Mouse (Mus musculus) heart, postnatal 14 days (tissue): Measurements from ENCODE around the gene Olfr709-ps1. TPM values are rescaled to one million over a fixed set of nuclear protein-coding genes. Genes with fewer than 3 reads are reported as not detected.
"Not testable (repeated sequence)": the region's sequence is repeated elsewhere in the genome, so short reads cannot be mapped to it uniquely, and the experiment has no call there.

Experiments used
- DNase-seq, 2 experiments: peaks; one replicate each; pipeline ENCODE4 v3.0.0; 2021 to 2022
- intact Hi-C: fragments of 180-260 bp; cut with DNase I; formaldehyde crosslinking; loops from one replicate; pipeline ENCODE4 v1.15.1; 2025
- long read RNA-seq, 2 experiments: library from polyadenylated mRNA; stranded (forward); transcript quantifications; one replicate each; pipeline ENCODE4 v2.0.0; 2021
- total RNA-seq, 2 experiments: library from RNA; stranded (reverse); gene quantifications; 2 replicates each; pipeline ENCODE4 v1.2.3; 2021

Olfr709-ps1 gene
- total RNA-seq, result not detected
- long read RNA-seq, experiment 1, result 0 reads
- long read RNA-seq, experiment 2, result 0 reads

DNA sequence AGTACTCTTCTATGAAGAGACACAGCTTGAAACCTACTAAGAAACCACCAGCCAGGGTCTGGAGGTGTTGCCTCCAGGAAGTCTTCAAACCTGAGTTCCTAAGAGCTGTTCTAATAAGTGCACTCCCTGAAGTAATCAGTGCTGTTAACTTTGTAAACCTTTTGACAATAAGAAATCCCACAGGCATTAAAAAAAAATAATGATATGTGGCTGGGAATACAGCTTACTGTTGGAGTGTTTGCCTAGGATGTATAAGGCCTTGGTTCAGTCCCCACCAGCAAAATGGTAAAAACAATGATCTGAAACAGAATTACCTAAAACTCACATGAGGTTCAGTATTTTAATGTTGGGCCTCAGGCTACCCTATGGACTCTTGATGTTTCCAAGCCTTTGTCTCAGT lies at the start of gene Olfr709-ps1:
Gene Olfr709-ps1, minus strand, starts transcription at position 101 of the 400 bp plus-strand sequence.
- DNase-seq, result no peak
- intact Hi-C loops, result no loop called here

GRCm38 (mm10) chr7:106975353-106975752 lies 43.3 kb upstream of the Olfr709-ps1 start, which contains the start of gene Olfr711:
Olfr711 (minus strand) TSS chr7:106975453.
- intact Hi-C loops, result no loop called here
- DNase-seq, result no peak

DNA sequence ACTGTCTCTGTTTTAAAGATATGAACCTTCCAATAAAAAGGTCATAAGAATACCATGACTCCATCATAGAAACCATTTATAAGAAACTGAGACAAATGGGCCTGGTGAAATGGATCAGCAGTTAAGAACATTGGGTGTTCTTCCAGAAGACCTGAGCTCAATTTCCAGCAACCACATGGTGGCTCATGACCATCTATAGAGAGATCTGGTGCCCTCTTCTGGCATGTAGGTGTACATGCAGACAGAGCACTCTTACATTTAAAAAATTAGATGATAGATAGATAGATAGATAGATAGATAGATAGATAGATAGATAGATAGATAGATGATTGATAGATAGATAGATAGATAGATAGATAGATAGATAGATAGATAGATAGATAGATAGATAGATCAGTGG lies 35.5 kb upstream of the Olfr709-ps1 start:
- intact Hi-C loops, DNase-seq: not testable (repeated sequence)

DNA sequence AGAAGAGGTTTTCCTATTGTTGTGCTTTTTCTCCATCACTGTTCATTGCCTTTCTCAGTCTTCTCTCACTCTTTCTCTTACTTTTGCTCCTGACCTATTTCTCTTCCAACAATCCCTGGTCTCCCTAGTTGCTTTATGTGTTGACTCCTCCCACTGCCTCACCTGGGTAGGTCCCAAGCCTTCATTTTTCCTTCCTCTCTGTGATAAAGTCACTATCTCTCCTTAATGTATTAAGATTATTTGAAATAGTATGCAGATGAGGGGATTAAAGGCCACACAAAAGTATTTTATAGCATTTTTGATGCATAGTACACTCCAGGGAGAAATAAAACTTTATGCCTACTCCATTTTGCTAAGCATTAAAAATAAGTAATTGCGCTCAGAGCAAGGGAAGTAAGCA lies 31.8 kb upstream of the Olfr709-ps1 start, which contains the start of gene Olfr6:
Gene Olfr6, minus strand, starts transcription at position 101 of the 400 bp plus-strand sequence.
- intact Hi-C loops, result no loop called here
- no peak for DNase-seq

GRCm38 (mm10) chr7:106948212-106948611 lies 16.2 kb upstream of the Olfr709-ps1 start, which contains the start of gene Olfr710:
Olfr710 (minus strand) TSS chr7:106948312.
- DNase-seq, result no peak
- intact Hi-C loops, result no loop called here

GRCm38 (mm10) chr7:106920961-106921360 lies 11.1 kb downstream of the Olfr709-ps1 start:
- DNase-seq, intact Hi-C loops: not testable (repeated sequence)

DNA sequence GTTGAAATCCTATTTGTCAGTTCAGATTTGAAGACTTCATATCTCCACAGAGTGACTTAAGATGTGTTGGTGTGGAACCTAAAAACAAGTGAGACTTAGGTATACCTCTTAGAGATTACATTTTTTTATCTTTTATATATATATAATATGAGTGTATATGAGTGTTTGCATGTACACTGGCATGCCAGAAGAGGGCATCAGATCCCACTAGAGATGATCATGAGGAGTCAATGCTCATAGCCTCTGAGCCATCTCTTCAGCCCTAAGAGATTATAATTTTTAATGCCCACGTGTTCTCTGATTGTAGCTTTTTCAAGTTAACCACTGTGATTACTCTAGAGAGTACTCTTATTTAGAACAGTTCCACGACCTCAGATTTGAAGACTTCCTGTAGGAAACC lies 24.3 kb downstream of the Olfr709-ps1 start, which contains the start of gene Olfr1532-ps1:
Gene Olfr1532-ps1, plus strand, starts transcription at position 326 of the 400 bp plus-strand sequence.
- no peak for DNase-seq
- intact Hi-C loops, result no loop called here

DNA sequence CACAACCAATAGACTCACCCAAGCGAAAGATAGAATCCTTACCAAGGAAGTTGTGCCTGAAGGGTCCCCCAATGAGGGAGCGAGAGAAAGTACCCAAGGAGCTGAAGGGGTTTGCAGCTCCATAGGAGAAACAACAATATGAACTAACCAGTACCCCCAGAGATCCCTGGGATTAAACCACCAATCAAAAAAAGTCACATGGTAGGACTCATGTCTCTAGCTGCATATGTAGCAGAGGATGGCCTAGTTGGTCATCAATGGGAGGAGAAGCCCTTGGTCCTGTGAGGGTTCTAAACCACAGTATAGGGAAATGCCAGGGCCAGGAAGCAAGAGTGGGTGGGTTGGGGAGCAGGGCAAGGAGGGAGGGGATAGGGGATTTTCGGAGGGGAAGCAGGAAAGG lies 30.9 kb downstream of the Olfr709-ps1 start, which contains the start of gene Olfr707:
Gene Olfr707, minus strand, starts transcription at position 101 of the 400 bp plus-strand sequence.
- intact Hi-C loops, DNase-seq: not testable (repeated sequence)

DNA sequence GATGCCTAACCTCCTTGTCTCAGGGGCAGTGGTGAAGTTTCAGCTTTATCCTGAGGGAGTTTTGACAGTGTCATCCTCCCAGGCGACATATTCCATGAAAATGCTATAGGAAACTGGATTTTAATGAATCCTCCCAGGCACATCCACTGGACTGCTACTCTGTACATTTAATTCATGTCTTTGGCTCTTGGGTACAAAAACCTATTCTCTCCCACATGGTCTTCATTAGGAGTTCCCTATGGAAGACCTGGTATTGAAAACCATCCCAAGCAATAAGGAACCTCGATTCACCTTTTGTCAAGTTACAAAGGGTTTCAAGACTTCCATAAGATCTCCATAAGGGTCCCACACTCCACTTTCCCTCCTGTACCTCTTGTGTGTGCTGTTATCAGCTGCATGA lies 44.0 kb downstream of the Olfr709-ps1 start, which contains the start of gene Olfr706:
Gene Olfr706, minus strand, starts transcription at position 101 of the 400 bp plus-strand sequence.
- intact Hi-C loops, result no loop called here
- DNase-seq, result no peak

GRCm38 (mm10) chr7:106876791-106877190 lies 55.2 kb downstream of the Olfr709-ps1 start, which contains the start of gene Olfr705:
Olfr705 (minus strand) TSS chr7:106876891.
- no peak for DNase-seq
- intact Hi-C loops, result no loop called here

Other genes starting within 250 kb of the Olfr709-ps1 start
- not detected for gene Olfr694, start 240.4 kb downstream of the Olfr709-ps1 start, total RNA-seq
- gene Olfr695, start 215.8 kb downstream of the Olfr709-ps1 start, total RNA-seq, result not detected
- not detected for gene Olfr697, start 189.8 kb downstream of the Olfr709-ps1 start, total RNA-seq
- gene Olfr698, start 176.8 kb downstream of the Olfr709-ps1 start, total RNA-seq, result not detected
- not detected for gene Olfr699, start 139.0 kb downstream of the Olfr709-ps1 start, total RNA-seq
- not detected for gene Olfr700, start 123.4 kb downstream of the Olfr709-ps1 start, total RNA-seq
- gene Olfr701, start 118.1 kb downstream of the Olfr709-ps1 start, total RNA-seq, result not detected
- gene Olfr702, start 98.3 kb downstream of the Olfr709-ps1 start, total RNA-seq, result not detected
- not detected for gene Olfr703, start 88.9 kb downstream of the Olfr709-ps1 start, total RNA-seq
- gene Olfr704, start 69.0 kb downstream of the Olfr709-ps1 start, total RNA-seq, result not detected
- not detected for gene Olfr705, start 55.3 kb downstream of the Olfr709-ps1 start, total RNA-seq
- gene Olfr706, start 44.1 kb downstream of the Olfr709-ps1 start, total RNA-seq, result not detected
- gene Olfr707, start 31.0 kb downstream of the Olfr709-ps1 start, total RNA-seq, result not detected
- not detected for gene Olfr1532-ps1, start 24.2 kb downstream of the Olfr709-ps1 start, total RNA-seq
- not detected for gene Olfr710, start 16.1 kb upstream of the Olfr709-ps1 start, total RNA-seq
- gene Olfr6, start 31.7 kb upstream of the Olfr709-ps1 start, total RNA-seq, result not detected
- not detected for gene Olfr711, start 43.2 kb upstream of the Olfr709-ps1 start, total RNA-seq
- not detected for gene Olfr2, start 73.9 kb upstream of the Olfr709-ps1 start, total RNA-seq
- not detected for gene Olfr713, start 99.0 kb upstream of the Olfr709-ps1 start, total RNA-seq
- gene Olfr714, start 138.8 kb upstream of the Olfr709-ps1 start, total RNA-seq, result not detected
- gene Olfr17, start 161.0 kb upstream of the Olfr709-ps1 start, total RNA-seq, result not detected
- gene Olfr715b, start 178.2 kb upstream of the Olfr709-ps1 start, total RNA-seq, result not detected
- not detected for gene Olfr715, start 198.9 kb upstream of the Olfr709-ps1 start, total RNA-seq
- not detected for gene Olfr716, start 206.1 kb upstream of the Olfr709-ps1 start, total RNA-seq
- gene Nlrp14, start 234.8 kb upstream of the Olfr709-ps1 start, total RNA-seq, result not detected